Mouse (Mus musculus) bone marrow macrophage, adult 2 months (primary cell): ENCODE data around the gene Olfr1505.

ENCODE experiments used
- CTCF ChIP-seq: IDR thresholded peaks from 2 replicates; pipeline ENCODE4 v1.5.1; 2012; ENCODE audit warnings: low read depth, mild to moderate bottlenecking, low read length, moderate library complexity
- POLR2A ChIP-seq: IDR thresholded peaks from 2 replicates; pipeline ENCODE4 v1.6.1; 2012; ENCODE audit warnings: mild to moderate bottlenecking, low read depth, low read length, borderline replicate concordance

DNA sequence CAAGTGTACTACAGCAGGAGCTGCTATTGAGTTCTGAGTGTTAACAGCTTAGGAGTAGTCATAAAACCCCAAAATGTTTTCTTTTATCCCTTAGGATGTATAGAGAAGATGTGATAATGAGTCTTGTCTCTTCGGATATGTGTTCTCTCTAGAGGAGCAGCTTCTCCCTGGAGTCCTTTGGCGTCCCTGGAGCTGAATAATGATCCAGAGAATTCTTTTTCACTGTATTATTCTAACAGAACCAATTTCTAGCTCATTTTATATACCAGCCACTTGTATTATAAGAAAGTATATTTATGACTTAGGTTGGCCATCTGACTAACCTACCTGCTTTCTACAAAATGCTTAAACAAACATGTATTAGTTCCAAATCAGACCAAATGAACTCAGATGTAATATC is at the start of gene Olfr1505:
- no peak for TF ChIP-seq CTCF
- no peak for TF ChIP-seq POLR2A
